Mouse (Mus musculus): ENCODE data around the gene Pi4ka. TPM values are rescaled to one million over a fixed set of nuclear protein-coding genes. Genes with fewer than 3 reads are reported as not detected.

Gene Pi4ka
- polyA plus RNA-seq, 1 experiment from 2014 or later, result 28.1 TPM

GRCm38 (mm10) chr16:17292751-17293150 lies 113.4 kb downstream of the Pi4ka start:
- peaks cover 50% of the 10 kb centered on the region for H3K36me3 ChIP-seq
- WGBS, result 2% methylated on average over 2 of the region's 2 CpGs
- ATAC-seq (replicated peaks; ENCODE audit: insufficient number of reproducible peaks, insufficient read depth, low FRiP score, low read depth), result no peak

GRCm38 (mm10) chr16:17291016-17291415 lies 115.1 kb downstream of the Pi4ka start:
- H3K36me3 ChIP-seq, result peaks cover 42% of the 10 kb centered on the region
- no peaks in the 10 kb centered on the region for H3K27me3 ChIP-seq

More at GRCm38 (mm10) chr16:17292751-17293150, 113.4 kb downstream of the Pi4ka start:
- Histone ChIP-seq H3K27ac (no peak overlapping the region), H3K4me1 (replicated peaks) (no peaks in the 10 kb centered on the region), H3K4me3 (no peak overlapping the region), H3K27me3 (no peaks in the 10 kb centered on the region), H3K9ac (no peak overlapping the region), H3K4me2 (no peak overlapping the region), H3K9me3 (replicated peaks) (no peaks in the 10 kb centered on the region)

GRCm38 (mm10) chr16:17287103-17287502 lies 119.0 kb downstream of the Pi4ka start:
- Histone ChIP-seq H3K4me2 (no peak overlapping the region), H3K36me3 (peaks cover 44% of the 10 kb centered on the region), H3K27ac (no peak overlapping the region), H3K27me3 (no peaks in the 10 kb centered on the region), H3K4me1 (replicated peaks) (peaks cover 4% of the 10 kb centered on the region; the same call in 1 of the 2 replicates), H3K4me3 (no peak overlapping the region), H3K9ac (no peak overlapping the region), H3K9me3 (replicated peaks) (no peaks in the 10 kb centered on the region)
- WGBS, result 89% methylated on average over 2 of the region's 2 CpGs
- no peak for ATAC-seq (replicated peaks; ENCODE audit: insufficient number of reproducible peaks, insufficient read depth, low FRiP score, low read depth)

More at GRCm38 (mm10) chr16:17291016-17291415, 115.1 kb downstream of the Pi4ka start:
- 84% methylated on average over 2 of the region's 2 CpGs for WGBS
- no peak for ATAC-seq (replicated peaks; ENCODE audit: insufficient number of reproducible peaks, insufficient read depth, low FRiP score, low read depth)
- H3K27ac ChIP-seq, result no peak overlapping the region
- H3K4me3 ChIP-seq, result no peak overlapping the region
- H3K9me3 ChIP-seq (replicated peaks), result no peaks in the 10 kb centered on the region
- H3K4me1 ChIP-seq (replicated peaks), result no peaks in the 10 kb centered on the region
- H3K4me2 ChIP-seq, result no peak overlapping the region
- H3K9ac ChIP-seq, result no peak overlapping the region

DNA sequence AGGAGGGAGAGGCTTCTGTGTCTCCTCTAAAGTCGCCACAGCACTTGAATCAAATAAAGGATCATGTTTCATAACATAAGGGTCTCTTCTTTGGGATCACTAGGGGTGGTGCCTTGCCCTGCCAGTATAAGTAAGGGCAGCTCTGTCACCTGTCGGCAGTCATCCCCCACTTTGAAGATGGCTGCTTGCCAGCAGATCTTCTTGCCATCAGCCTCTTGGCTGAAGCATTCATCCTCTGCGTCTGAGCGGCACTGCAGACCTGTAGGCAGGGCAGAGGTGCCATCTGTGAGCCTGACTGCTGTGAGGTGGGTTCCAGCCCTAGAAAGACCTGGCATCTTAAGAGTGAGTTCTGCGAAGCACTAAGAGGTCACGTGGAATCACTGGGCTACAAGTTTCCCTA lies 123.0 kb downstream of the Pi4ka start:
- Histone ChIP-seq H3K36me3 (peaks cover 59% of the 10 kb centered on the region), H3K4me1 (replicated peaks) (peaks cover 5% of the 10 kb centered on the region), H3K4me3 (no peak overlapping the region), H3K9me3 (replicated peaks) (no peaks in the 10 kb centered on the region), H3K27me3 (peaks cover 14% of the 10 kb centered on the region), H3K9ac (no peak overlapping the region), H3K4me2 (no peak overlapping the region), H3K27ac (no peak overlapping the region)
- no peak; the same call in 1 of the 2 replicates for ATAC-seq (replicated peaks; ENCODE audit: insufficient number of reproducible peaks, insufficient read depth, low FRiP score, low read depth)
- 54% methylated on average over 6 of the region's 6 CpGs for WGBS

DNA sequence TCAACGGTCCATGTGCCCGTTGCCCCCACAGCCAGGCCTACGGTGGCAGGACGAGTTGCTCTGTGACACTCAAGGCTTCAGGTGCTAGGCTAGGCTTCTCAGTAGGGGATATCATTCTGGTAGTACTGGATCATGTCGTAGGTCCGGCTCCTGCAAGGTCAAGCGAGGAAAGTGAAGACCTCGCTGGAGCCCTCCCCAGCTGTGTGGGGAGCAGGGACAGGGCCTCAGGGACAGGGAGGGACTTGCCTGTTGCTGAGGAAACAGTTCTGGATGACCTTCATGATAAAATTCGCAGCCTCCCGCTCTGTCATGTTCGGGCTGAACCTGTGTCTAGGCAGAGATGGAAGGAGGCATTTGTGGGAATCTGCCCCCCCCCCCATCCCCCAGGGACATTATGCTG lies 125.6 kb downstream of the Pi4ka start:
- peaks cover 45% of the 10 kb centered on the region; the same call in 1 of the 2 replicates for H3K36me3 ChIP-seq

DNA sequence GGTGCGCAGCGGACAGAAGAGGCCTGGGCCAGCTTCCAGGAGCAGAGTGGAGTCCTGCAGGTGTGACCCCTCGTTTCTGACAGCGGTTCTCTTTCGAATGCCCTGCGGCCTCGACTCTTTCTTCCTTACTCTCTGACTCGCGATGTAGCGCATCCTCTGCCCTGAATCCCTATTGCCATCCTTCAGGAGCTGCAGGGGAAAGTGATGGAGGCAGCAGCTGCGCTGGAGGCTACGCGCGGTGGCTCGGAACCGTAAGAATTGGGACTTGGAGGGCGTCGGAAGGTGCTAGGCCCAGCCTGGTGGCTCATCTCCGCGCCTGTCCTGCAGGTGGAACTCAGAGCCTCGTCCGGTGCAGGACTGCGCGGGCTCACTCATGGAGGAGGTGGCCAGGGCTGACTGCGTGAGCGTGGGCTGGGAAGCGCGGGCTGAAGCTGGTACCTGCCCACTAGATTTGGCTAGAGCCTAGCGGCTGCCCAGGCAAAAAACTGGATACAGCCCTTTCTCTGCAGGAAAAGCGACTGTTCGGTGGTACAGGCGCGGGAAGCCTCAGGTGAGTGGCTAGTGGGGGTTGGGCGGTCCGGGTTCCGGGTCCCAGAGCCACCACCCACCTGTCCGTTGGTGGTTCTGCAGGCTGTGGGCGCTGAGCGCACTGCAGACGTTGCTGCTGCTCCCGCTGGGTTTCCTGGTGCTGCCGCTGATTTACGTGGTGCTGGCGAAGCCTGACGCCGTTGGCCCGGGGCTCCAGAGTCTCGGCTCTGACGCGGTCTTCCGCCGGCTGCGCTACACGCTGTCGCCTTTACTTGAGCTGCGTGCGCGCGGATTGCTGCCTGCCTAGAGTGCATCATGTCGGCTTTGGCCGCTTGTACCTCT lies 128.5 kb downstream of the Pi4ka start:
- peaks cover 30% of the 10 kb centered on the region for H3K27me3 ChIP-seq
- H3K27ac ChIP-seq, result no peak overlapping the region
- peaks cover 21% of the 10 kb centered on the region for H3K4me1 ChIP-seq (replicated peaks)
- H3K36me3 ChIP-seq, result peaks cover 28% of the 10 kb centered on the region; the same call in 1 of the 2 replicates
- H3K4me2 ChIP-seq, result peak overlapping the region; percentile 99
- ATAC-seq (replicated peaks; ENCODE audit: insufficient number of reproducible peaks, insufficient read depth, low FRiP score, low read depth), result 0 out of 2 replicates have a peak, but pooled peaks have one; percentile 8
- H3K9ac ChIP-seq, result peak overlapping the region; percentile 2; the same call in 1 of the 2 replicates
- H3K4me3 ChIP-seq, result peak overlapping the region; percentile 80
- H3K9me3 ChIP-seq (replicated peaks), result no peaks in the 10 kb centered on the region
- 7% methylated on average over 61 of the region's 61 CpGs for WGBS

More for the DNA sequence above, 125.6 kb downstream of the Pi4ka start:
- WGBS, result 83% methylated on average over 11 of the region's 11 CpGs
- H3K9ac ChIP-seq, result no peak overlapping the region
- H3K4me1 ChIP-seq (replicated peaks), result peaks cover 25% of the 10 kb centered on the region
- no peak overlapping the region for H3K4me2 ChIP-seq
- no peak overlapping the region for H3K27ac ChIP-seq
- H3K4me3 ChIP-seq, result no peak overlapping the region
- H3K27me3 ChIP-seq, result peaks cover 30% of the 10 kb centered on the region
- ATAC-seq (replicated peaks; ENCODE audit: insufficient number of reproducible peaks, insufficient read depth, low FRiP score, low read depth), result no peak
- H3K9me3 ChIP-seq (replicated peaks), result no peaks in the 10 kb centered on the region

DNA sequence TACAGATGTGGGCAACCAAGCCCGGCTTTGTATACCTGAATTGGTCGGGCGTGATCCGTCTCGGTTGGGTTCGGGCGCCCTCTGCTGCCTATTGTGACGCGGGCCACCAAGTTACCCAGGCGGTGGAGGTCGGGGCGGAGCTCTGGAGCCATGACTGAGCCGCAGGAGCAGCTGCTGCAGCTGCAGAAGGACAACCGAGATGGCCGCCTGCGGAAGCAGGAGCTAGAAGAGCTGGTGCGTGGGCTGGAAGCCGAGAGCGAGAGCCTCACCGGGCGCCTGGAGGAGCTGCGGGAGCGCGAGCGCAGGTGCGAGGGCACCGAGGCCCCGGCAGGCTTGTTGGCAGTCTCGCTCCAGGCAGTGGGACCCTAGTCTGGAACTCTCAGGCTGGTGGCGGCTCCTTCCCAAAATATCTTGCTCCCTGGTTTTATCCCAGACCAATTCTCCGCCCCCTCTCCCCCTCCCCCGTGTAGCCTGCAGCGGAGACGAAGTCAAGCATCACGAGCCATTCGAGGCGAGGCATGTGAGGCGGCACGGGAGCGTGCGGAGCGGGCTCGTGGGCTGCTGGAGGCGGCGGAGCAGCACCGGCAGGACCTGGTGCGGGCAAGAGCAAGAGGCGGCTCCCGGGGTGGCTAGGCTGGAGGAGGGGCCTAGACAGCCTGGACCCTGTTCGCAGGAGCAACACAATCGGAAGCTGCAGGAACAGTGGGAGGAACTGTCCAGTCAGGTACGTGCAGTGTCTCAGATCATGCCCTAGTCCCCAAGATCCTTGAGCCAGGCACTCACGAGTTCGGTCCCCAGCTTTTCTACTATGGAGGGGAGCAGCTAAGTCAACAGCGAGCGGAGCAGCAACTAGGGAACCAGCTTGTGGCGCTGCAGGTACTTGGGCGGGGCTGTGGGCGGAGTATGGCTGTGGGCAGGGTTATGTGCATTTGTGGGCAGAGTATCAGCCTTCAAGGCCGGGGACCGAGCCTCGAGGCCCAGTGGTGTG lies 129.7 kb downstream of the Pi4ka start:
- peak overlapping the region; percentile 62 for H3K27ac ChIP-seq
- peak; percentile 86 for ATAC-seq (replicated peaks; ENCODE audit: insufficient number of reproducible peaks, insufficient read depth, low FRiP score, low read depth)
- under 1% methylated on average over 62 of the region's 62 CpGs for WGBS

DNA sequence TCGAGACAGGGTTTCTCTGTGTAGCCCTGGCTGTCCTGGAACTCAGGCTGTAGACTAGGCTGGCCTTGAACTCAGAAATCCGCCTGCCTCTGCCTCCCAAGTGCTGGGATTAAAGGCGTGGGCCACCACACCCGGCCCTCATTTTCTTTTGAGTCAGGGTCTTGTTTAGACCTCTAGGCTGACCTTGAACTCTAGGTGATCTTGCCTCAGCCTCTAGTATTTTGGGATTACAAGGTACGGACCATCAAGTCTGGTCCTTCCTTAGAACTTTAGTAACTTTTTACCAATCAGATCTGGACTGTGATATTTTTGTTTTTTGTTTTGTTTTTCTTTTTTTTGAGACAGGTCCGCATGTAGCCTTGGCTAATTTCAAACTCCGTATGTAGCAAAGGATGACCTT lies 130.4 kb downstream of the Pi4ka start, which contains the start of gene Tmem191c:
Gene Tmem191c, plus strand, starts transcription at position 357 of the 400 bp plus-strand sequence.
- peaks cover 13% of the 10 kb centered on the region; the same call in 1 of the 2 replicates for H3K36me3 ChIP-seq
- no peak for ATAC-seq (replicated peaks; ENCODE audit: insufficient number of reproducible peaks, insufficient read depth, low FRiP score, low read depth)
- 54% methylated on average over 7 of the region's 7 CpGs for WGBS

More for the DNA sequence above, 129.7 kb downstream of the Pi4ka start:
- Histone ChIP-seq H3K4me1 (replicated peaks) (peaks cover 21% of the 10 kb centered on the region), H3K4me3 (peak overlapping the region; percentile 80), H3K9ac (peak overlapping the region; percentile 67), H3K27me3 (peaks cover 30% of the 10 kb centered on the region), H3K4me2 (peak overlapping the region; percentile 99), H3K36me3 (peaks cover 19% of the 10 kb centered on the region; the same call in 1 of the 2 replicates), H3K9me3 (replicated peaks) (no peaks in the 10 kb centered on the region)

GRCm38 (mm10) chr16:17271856-17272255 lies 134.3 kb downstream of the Pi4ka start:
- Histone ChIP-seq H3K36me3 (no peaks in the 10 kb centered on the region), H3K27ac (no peak overlapping the region), H3K4me3 (no peak overlapping the region), H3K4me1 (replicated peaks) (peaks cover 7% of the 10 kb centered on the region), H3K9ac (no peak overlapping the region), H3K27me3 (peaks cover 3% of the 10 kb centered on the region), H3K9me3 (replicated peaks) (0 out of 2 replicates have a peak, but pooled peaks cover 5% of the 10 kb centered on the region), H3K4me2 (no peak overlapping the region)
- 75% methylated on average over 6 of the region's 6 CpGs for WGBS
- ATAC-seq (replicated peaks; ENCODE audit: insufficient number of reproducible peaks, insufficient read depth, low FRiP score, low read depth), result no peak

More for the DNA sequence above, 130.4 kb downstream of the Pi4ka start, which contains the start of gene Tmem191c:
- Histone ChIP-seq H3K4me2 (peak within 1 kb of the TSS; percentile 99), H3K27ac (peak within 1 kb of the TSS; percentile 62), H3K9ac (peak within 1 kb of the TSS; percentile 67), H3K9me3 (replicated peaks) (0 out of 2 replicates have a peak, but pooled peaks cover 4% of the 10 kb centered on the region), H3K4me3 (peak within 1 kb of the TSS; percentile 80), H3K4me1 (replicated peaks) (peaks cover 21% of the 10 kb centered on the region), H3K27me3 (peaks cover 30% of the 10 kb centered on the region)

GRCm38 (mm10) chr16:17271124-17271523 lies 135.0 kb downstream of the Pi4ka start:
- ATAC-seq (replicated peaks; ENCODE audit: insufficient number of reproducible peaks, insufficient read depth, low FRiP score, low read depth), result no peak
- Histone ChIP-seq H3K27ac (no peak overlapping the region), H3K4me2 (no peak overlapping the region), H3K9me3 (replicated peaks) (0 out of 2 replicates have a peak, but pooled peaks cover 5% of the 10 kb centered on the region), H3K4me1 (replicated peaks) (no peaks in the 10 kb centered on the region), H3K9ac (no peak overlapping the region), H3K27me3 (no peaks in the 10 kb centered on the region), H3K4me3 (no peak overlapping the region), H3K36me3 (no peaks in the 10 kb centered on the region)
- 70% methylated on average over 4 of the region's 4 CpGs for WGBS
